Mouse (Mus musculus) thymus, postnatal 25 days (tissue): Measurements from ENCODE around the gene Sec31b.

Experiments used
- DNase-seq: peaks from one replicate; pipeline ENCODE4 v3.0.0; 2022

Sec31b gene

GRCm38 (mm10) chr19:44545321-44546041 lies at the start of gene Sec31b:
TSS of gene Sec31b (minus strand) at chr19:44545864.
- peak; percentile 6 for DNase-seq

DNA sequence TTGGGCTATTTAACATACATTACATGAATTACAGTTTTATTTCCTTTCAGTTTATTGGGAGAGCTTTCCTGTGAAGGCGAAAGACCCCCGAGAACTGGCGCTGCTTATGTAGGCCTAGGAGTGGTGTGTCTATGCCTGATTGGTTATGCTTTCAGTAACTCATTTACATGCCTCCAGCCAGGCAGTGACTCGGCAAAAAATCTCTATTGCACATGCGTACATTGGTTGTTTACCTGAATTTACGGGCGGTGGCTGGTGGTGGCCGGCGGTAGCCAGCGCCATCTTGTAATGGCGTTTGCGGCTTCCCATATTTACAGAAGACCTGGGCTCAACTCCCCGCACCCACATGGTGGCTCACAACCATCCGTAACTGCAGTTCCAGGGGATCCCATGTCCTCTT lies 48.5 kb upstream of the Sec31b start:
- DNase-seq = no peak

DNA sequence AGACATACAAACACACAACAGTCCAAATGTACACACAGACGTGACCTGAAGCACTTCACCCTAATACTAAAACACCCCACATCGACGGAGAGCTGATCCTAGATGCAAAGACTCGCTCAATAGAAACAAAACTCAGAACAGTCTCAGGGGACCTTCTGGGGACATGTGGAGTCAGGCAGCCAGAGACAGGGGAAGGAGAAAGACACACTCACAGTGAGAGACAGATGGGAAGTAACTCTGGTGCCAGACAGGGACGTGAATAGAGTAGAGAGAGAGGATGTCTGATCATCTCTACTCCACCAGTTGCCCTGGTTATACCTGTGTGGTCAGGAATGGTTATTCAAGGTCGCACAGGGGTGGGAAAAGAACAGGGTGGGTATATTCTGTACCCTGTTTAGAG lies 46.0 kb upstream of the Sec31b start:
- no peak for DNase-seq

DNA sequence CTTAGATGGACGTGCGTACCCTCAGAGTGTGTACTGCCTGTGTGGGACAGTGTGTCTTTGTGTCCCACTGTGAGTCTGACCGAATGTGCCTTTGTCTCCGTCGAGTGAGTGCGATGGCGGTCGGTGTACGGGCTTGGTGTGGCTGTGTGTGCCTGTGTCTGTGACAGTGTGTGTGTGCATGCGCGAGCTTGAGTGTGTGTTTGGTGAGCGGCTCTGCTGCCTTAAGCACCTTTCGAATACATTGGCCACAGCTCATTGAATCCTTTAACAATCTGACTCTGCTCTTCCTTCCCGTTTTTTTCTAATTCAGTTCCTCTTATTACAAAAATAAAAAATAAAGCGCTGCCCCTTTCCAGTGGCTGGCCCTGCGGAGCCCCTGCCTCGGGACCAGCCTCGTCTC lies 45.3 kb upstream of the Sec31b start:
- DNase-seq = no peak

DNA sequence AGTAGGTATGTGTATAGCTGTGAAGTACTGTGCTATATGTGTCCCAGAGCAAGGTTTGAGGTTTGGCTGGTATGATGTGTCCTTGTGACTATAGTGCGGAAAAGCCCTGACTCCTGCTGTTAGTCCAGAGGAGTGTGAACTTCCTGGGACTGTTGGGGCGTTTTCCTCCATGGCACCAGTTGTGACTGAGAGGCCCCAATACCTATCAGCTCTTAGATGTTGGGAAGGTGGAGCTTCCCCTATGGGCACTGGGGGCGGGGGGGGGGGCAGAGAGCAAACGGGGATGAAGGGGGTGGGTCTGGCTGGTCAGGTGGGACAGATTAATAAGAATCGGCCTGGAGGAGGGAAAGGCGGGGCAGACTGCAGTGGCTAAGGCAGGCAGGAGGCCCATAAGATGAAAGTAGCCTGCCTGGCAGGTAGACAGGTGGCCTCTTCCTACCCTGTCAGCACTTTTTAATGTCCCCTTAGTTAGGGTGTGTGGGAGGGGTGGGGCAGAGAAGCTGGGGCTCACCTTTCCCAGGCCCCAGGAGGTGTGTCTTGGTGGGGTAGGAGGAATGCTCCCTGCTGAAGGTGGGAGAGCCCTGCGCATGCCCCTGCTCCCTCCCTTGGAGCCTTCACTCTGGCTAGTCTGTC lies 44.0 kb upstream of the Sec31b start:
- no peak for DNase-seq

- DNase-seq = no peak
Measured at GRCm38 (mm10) chr19:44588036-44588435, 42.4 kb upstream of the Sec31b start.

DNA sequence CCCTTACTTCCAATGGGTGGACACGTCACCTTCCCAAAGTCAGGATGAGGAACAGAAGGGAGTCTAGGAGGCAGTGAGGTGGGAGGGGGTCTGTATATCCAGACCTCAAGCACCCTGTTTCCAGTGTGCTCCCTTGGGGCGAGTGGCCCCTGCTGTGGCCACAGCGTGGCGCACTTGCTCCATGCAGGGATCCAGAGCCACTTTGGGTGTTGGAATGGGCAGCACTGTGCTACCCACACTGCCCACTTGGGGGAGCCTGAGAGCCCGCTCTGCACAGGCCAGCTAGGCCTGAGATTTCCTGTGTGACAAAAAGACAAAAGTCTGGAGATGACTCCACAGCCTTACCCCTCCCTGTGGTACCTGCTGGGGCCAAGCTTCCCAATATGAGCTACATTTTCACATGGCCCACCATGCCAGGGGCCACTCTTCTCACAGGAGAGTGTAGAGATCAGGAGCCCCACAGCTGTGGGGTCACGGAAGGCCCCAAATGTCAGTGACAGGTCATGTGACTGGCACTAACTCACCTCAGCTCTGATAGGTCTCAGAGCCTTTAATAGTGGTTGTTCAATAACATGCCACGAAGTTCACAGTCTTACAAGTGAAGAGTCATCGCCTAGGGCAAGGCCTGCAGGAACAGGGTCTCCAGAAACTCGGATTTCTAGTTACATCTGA lies 37.1 kb upstream of the Sec31b start:
- peak; percentile 92 for DNase-seq

DNA sequence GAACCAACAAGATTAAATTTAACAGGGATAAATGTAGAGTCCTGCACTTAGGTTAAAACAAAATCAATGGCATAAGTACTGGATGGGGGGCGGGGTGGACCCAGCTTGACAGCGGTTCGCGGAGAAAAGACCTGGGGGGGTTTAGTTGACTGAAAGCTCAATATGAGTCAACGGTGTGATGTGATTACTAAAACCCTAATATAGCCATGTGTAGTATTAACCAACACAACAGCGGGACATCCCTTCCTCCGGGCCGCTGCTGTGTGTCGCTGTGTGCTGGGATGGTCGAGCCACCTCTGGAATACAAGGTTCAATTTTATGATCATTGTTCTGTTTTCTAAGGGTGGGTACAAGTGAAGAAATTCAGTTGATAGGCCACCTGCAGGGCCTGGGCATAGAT lies 36.4 kb upstream of the Sec31b start:
- no peak for DNase-seq

DNA sequence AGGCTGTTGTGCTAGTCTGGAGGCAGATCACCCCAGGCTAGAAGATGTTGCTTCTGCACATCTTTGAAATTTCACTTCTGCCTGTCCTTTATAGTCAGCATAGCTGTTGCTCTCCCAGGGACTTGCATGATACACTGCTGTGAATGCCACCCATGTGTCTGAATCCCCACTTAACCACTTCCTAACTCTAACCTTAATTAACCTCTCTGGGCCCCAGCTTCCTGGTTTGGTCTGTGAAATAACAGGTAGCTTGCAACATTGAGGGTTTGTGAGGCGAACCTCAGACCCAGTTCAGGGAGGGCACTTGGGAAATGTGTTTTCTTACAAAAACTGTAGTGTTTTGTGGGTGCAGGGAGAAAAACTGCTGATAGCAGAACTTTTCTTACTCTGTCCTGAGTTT lies 32.4 kb upstream of the Sec31b start:
- peak; percentile 33 for DNase-seq

DNA sequence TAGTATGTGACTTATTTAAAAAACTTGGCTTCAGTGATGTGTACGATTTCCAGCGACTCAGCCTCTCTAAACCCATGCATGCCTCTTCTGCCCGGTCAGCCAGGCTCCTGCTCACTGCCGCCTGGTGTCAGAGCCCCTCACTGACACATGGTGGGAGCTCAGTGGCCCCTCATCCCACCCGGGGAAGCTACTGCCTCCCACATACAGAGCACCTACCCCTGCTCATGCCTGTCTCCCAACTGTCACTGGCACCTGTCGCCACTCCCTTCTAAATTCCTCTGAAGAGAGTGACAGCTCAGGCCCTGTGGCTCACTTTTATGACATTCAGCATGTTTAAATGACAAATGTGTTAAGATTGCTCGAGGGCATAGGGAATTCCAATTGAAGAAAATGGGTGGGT lies 30.6 kb upstream of the Sec31b start:
- no peak for DNase-seq

DNA sequence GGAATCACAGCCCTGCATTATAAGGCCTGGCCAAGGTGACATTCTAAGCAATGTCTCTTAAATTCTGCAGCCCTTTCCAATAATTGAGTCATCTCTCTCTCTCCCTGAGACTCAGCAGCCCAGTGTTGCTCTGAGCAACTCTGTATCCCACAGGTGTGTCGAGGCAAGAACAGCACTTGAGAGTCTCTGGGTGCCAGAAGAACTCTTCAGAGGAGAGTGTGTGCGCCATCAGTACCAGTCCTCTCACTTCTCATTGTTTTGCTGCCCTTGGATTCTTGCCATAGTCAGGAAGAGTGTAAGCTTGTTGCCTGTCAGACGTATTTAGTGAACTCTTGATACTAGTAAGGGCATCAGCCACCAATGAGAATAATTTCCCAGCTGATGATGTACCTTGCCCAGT lies 22.1 kb upstream of the Sec31b start:
- DNase-seq = no peak

- no peak for DNase-seq
Measured at GRCm38 (mm10) chr19:44564006-44564405, 18.3 kb upstream of the Sec31b start.

- peak; percentile 95 for DNase-seq
Measured at GRCm38 (mm10) chr19:44562652-44563206, 17.1 kb upstream of the Sec31b start, which contains the start of gene Hif1an. TSS of gene Hif1an (plus strand) at chr19:44562850.

DNA sequence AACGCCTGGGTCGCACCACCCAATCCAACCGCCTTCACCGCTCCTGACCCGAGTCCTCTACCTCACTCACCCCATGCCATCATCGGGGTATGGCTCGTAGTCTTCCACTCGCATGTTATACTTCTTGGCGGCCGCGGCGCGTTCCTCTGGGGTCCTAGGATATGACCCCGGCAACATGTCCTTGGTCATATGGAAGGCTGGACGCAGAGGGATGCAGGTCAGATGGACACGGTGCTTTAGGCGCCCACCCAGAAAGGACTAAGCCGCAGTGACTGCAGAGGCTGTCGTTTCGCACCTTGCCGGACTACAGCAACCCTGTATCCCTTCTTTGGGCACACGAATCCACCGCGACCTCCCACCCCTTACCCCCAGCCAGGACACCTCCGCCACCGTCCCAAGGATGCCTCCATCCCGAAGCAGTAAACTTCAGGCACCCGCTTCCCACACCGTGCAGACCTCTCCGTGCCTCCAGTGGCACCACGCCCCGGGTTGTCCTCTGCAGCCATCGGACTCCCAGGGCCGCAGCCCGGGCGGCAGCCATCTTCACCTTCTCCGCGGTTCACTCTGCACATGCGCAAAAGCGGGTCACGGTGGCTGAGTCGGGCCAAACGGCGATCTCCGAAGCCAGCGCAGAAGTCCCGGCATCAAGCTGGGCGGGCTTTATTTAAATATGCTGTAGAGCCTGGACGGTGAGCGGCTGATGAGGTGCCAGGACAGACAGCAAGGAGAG lies 9.4 kb upstream of the Sec31b start, which contains the start of gene Ndufb8:
Gene Ndufb8, minus strand, starts transcription at position 580 of the 730 bp plus-strand sequence.
- DNase-seq = peak; percentile 92

DNA sequence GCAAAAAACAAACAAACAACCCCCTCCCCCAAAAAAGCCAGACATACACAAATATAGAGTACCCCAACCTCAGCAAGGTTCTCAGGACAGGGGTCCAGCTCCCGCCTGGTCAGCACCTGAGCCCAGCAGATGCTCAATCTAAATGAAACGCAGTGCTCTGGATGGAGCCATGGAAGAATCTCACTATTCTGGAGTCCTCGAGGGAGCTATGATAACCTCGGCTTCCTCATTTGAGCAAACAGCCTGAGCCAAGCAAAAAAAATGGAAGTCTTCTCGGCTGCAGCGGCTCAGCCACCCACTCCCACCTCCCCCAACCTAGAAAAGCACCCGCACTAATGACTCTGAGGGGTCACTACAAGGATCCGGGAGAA lies 8.8 kb upstream of the Sec31b start:
- DNase-seq = no peak

GRCm38 (mm10) chr19:44553286-44553685 lies 7.6 kb upstream of the Sec31b start:
- no peak for DNase-seq

- no peak for DNase-seq
Measured at GRCm38 (mm10) chr19:44552731-44553130, 7.1 kb upstream of the Sec31b start, which contains the start of gene Gm20538. TSS of gene Gm20538 (minus strand) at chr19:44552831.

DNA sequence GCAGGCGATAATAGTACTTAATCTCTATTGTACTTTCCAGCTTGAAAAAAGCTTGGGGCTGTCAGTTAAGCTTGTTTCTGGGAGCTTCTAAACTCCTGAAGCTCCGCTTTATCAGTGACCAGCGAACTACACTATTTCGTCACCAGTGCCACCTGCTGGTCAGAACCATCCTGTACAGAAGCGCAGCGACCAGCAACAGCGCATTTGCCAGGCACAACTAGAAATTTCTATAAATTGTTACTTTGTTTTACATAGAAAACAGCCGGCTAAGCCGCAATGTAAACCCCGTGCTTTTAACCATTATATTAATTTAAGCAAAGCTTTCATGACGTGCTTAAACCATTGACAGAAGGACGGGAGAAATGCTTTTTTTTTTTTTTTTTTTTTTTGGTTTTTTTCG lies 889 bp downstream of the Sec31b start:
- peak; percentile 73 for DNase-seq

DNA sequence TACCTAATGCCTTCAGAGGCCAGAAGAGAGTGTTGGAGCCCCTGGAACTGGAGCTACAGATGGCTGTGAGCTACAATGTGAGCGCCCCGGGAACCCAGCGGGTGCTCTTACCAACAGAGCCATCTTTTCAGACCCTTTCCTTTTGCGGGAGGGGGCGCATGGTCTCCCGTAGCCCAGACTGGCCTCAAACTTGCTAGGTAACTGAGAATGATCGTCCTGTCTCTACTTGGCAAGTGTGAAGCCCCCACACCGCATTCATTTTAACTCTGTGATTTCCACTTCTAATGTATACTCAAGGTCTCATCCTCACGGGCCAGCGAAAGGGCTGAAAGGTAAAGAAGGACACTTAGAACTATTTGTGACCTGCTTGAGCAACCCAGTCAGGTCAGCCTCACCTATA lies 1.3 kb downstream of the Sec31b start:
- no peak for DNase-seq

DNA sequence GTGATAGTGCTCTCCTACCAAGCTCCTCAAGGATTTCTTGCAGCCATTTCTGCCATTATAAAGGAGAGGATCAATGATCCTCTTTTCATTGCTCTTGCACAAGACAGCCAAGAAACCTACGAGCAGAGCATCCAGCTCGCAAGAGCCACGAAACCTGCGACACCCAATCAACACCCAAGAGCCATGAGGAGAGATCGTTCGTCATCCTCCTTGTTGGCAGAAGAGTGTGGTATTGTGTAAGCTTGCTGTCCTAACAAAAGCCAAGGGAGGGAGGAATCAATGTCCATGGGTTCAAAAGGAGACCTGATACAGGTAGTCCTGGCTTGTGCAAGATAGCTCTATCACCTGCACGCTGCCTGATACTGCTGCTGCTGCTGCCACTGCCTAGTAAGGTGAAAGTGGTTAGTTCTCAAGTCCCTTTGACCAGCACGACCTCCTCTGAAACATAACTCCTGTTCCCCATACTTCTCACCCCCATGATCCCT lies 2.9 kb downstream of the Sec31b start:
- DNase-seq = no peak

DNA sequence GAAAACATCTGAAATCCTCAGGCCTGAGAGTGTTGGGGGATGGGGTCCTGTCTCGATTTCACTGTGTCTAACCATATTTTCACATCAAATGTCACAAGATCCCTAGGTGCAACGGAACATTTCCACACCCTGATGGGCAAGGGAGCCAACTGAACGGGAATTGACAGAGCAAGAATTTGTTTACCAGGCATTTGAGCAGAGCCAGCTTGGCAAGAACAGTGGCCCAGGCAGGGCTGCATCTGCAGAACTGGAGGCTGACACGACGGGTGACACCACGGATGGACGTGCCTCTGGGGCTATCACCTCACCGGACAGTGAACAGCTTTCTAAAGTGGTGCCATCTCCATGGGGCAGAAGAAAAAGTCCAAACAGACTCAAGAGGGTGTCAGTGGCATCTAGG lies 8.2 kb downstream of the Sec31b start:
- no peak for DNase-seq

DNA sequence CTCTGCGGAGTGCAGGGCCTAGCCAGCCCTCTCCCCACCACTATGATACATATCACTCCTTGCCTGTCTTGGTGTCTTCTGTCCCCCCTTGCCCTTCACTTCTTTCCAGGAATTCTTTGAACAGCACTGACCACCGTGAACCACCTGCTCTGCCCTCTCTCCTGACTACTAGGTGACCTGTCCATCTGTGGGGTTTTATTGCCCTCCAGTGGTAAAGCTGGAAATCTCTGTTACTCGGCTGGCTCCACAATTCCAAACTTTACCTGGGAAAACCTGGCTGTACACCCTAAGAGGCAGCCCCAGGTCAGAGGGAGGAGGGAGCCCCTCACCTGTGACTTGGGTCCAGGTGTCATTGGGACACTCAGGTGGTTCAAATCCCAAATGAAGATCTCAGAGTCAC lies 10.3 kb downstream of the Sec31b start:
- no peak for DNase-seq

DNA sequence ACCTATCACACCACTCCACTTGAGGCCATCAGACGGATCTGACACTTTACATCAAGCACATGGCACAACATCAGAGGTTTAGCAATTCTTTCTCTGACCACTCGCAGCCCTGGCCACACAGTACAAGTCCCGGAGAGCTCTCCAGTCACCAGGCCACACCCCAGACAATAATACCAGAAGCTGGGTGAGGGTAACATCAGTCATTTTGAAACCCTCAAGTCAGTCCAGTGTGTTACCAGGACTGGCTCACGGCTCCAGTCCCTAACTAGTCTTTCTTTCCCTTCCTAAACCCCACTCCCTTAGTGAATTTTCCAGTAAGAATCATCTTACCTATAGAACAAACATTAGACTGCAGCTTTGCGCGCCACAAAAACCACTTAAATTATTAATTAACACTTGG lies 15.6 kb downstream of the Sec31b start:
- DNase-seq = no peak
